Mouse (Mus musculus) lung, postnatal 14 days (tissue): ENCODE results near the gene Gm45213.

Experiments
- DNase-seq: peaks from one replicate; pipeline ENCODE4 v3.0.0; 2021

Gm45213 gene

GRCm38 (mm10) chr7:66053946-66054483, 10.6 kb downstream of the Gm45213 start:
- no peak for DNase-seq

DNA sequence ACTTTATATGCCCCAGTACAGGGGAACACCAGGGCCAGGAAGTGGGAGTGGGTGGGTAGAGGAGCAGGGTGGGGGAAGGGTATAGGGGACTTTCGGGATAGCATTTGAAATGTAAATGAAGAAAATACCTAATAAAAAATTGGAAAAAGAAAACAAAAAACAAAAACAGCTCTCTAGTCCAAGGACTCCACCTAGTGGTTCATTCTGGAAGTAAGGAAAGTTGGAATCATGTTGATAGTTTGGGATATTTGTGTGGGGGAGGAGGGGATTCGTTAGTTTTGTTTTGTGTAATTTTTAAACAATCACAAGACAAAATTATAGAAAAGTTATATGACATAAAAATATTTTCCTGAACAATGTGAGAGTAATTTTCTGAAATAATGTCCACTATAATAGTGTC, 12.0 kb downstream of the Gm45213 start:
- DNase-seq, result peak; percentile 13

DNA sequence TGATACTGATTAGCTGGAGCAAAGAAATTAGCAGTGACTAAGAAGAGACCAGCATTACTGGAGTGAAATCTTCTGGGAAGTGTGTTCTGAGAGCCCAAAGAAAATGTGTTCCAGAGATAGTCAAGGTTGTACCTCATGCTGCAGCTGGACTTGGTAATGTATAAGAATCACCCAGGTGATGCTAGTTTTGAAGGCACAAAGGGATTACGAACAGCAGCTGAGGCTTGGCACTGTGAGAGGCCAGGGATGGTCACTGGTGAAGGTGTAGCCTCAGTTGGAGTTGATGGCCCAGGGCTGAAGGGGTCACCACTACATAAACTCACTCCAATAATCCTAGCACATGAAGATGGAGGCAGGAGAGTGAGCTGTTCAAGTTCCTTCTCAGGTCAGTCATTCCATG, 15.3 kb downstream of the Gm45213 start, which contains the start of gene Snrpa1:
Snrpa1 (plus strand) TSS at position 301 of the 400 bp plus-strand sequence.
- no peak for DNase-seq

GRCm38 (mm10) chr7:66060066-66060956, 16.9 kb downstream of the Gm45213 start:
- peak; percentile 87 for DNase-seq

DNA sequence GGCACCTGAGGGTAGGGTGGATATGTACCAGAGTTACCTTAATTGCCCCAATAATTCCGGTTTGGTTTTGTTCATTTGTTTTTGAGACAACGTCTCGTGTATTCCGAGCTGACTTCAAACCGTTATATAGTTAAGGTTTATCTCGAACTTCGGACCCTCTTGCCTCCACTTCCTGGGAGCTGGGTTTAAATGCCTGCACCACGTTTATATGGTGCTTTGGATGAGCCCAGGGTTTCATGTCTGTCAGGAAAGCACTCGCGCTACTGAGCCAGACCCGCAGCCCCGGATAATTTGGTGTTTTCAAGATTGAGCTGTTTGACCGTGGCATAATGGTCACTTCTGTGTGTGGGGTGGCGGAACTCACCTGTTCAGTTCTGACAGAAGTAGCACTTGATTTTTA, 17.7 kb downstream of the Gm45213 start:
- no peak for DNase-seq

DNA sequence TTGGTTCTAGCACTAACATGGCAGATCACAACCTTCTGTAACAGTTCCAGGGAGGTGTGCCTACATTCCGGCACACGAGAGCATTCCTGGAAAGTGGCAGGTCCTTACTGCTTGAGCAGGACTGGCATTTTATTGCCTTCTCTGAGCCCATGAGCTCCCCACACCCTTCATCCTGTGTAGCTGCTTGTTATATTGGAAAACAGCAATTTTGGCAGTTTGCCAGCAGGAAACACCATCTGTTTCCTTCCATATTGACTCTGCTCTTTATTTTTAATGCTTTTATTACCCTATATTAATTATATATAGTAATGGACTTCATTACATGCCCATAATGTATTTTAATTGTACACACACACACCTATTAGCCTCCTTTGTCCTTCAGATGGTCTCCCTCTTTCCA, 33.0 kb downstream of the Gm45213 start:
- DNase-seq, result no peak

DNA sequence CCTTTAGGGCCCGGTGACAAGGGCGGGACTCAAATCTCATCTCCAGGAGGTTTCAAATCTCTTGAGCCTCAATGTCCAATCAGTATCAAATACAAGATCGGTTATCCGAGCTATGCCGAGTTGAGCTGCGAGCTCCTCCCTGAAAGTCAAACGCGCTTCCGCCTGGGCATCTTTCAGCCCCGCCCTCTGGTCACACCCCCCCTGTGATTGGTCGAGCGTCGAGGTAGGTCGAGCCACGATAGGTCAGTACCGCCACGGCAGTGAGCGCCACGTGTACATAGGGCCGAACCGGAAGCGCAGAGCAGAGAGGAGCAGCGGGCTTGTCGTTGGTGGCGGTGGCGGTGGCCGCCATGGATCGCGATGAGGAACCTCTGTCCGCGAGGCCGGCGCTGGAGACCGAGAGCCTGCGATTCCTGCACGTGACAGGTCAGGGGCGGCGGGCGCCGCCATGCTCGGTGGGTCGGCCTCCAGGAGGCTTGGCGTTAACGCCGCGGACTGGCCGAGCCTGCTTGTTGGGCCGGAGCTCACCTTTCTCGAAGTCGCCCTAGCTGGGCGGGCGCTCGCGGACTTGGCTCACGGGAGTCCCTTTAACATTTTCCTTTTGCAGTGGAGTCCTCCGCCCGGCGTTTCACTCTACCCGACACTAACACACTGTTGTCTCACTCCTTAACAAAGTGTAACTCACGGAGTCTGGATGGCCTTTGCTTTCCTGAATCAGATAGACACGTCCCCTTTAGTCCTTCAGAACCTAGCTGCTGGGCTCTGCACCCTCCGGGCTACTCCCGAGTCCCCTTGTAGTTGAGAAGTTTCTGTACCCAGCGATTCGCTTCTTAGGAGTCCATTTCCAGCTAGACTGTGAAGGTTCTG, 36.2 kb downstream of the Gm45213 start, which contains the start of gene Selenos:
Selenos (plus strand) TSS at position 286 of the 867 bp plus-strand sequence.
- DNase-seq, result peak; percentile 95

DNA sequence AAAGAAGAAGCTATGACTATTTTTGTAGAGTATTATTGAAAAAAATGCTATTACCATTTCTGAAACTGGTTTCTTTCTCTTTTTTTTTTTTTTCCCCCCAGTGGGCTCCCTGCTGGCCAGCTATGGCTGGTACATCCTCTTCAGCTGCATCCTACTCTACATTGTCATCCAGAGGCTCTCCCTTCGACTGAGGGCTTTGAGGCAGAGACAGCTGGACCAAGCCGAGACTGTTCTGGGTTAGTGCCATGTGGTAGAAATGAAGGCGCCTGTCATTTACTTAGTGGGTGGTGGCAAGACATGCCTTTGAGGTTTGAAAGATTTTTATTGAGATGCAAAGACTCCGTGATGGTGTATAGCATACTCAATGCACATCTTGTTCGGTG, 36.8 kb downstream of the Gm45213 start:
- DNase-seq, result no peak

GRCm38 (mm10) chr7:66083757-66084156, 40.4 kb downstream of the Gm45213 start:
- DNase-seq, result no peak

GRCm38 (mm10) chr7:66084546-66084945, 41.1 kb downstream of the Gm45213 start:
- no peak for DNase-seq

DNA sequence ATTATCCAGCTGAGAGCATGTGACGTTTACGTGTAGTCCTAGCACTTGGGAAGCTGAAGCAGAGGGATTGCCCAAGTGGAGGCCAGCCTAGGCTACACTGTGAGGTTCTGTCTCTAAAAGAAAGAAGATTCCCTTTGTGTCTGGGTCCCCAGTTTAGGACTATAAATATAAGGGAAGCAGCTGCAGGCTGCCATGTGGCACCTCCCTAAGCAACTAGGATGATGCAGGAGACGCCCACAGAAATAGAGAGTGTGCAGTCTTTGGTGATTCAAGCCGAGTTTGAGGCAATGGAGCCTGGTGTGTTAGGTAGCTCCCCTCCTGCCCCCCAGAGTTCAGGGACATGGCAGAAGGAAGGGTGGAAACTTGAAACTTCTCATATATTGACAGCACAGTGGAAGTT, 44.2 kb downstream of the Gm45213 start:
- DNase-seq, result no peak

- DNase-seq, result no peak
Measured at GRCm38 (mm10) chr7:66088077-66088476, 44.7 kb downstream of the Gm45213 start.

GRCm38 (mm10) chr7:66090676-66091190, 47.3 kb downstream of the Gm45213 start:
- DNase-seq, result no peak

DNA sequence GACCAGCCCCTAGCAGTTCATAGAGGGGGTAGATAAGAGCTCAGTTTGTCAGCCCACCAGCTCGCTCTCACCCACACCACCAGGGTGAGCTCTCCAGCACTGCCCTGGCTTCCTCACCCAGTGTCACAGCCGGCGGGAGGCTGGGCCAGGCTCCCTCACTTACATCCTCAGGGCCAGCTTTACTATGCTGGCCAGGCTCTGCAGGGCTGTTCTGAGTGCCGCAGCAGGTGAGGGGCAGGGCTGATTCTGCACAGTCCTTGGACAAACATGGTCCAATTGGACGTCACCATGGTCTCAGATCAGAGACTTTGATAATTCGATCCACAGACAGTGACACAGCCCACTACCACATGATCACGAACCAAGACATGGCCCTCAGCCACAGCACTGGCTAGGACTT, 48.2 kb downstream of the Gm45213 start:
- no peak for DNase-seq

- DNase-seq, result no peak
Measured at GRCm38 (mm10) chr7:66092656-66093055, 49.3 kb downstream of the Gm45213 start.

GRCm38 (mm10) chr7:66094141-66094540, 50.7 kb downstream of the Gm45213 start:
- DNase-seq, result no peak

DNA sequence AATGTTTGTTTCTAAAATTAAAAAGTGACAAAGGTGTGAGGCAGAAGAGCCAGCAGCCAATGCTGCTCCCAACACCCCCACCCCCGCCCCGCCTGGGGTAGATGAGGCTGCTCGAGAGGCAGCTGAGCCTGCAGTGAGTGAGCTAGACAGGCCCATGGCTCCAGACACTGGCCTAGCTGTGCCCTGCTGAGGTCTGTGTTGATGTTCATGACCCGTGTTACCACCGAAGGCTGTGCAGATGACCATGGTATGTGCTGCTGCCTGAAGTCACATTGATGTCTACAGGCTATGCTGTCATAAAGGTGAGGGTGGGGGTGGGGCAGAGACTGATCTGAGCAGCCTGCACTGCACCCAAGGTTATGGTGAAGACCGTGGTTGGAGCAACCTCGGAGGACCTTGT, 55.4 kb downstream of the Gm45213 start:
- no peak for DNase-seq

- peak; percentile 49 for DNase-seq
Measured at GRCm38 (mm10) chr7:66101866-66102265, 58.5 kb downstream of the Gm45213 start.

DNA sequence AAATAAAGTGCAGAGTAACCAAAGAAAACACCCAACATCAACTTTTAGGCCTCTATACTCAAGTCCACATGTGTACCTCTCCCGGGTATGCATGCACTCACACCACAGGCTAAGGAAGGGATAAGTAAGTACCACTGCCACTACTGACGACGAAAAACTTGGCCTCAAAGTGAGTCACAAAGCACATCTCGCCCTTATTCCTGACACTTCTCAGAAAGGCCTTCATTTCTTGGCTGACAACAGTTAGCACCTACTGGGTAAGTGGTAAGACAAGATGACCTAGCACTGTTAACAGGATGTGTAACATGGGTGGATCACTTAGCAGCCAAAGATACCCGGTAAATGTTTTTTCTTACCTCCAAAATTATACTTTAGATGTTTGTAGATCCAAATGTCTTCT, 61.1 kb downstream of the Gm45213 start:
- no peak for DNase-seq

- DNase-seq, result no peak
Measured at GRCm38 (mm10) chr7:66105771-66106170, 62.4 kb downstream of the Gm45213 start.

GRCm38 (mm10) chr7:66106581-66107056, 63.2 kb downstream of the Gm45213 start:
- DNase-seq, result peak; percentile 51

DNA sequence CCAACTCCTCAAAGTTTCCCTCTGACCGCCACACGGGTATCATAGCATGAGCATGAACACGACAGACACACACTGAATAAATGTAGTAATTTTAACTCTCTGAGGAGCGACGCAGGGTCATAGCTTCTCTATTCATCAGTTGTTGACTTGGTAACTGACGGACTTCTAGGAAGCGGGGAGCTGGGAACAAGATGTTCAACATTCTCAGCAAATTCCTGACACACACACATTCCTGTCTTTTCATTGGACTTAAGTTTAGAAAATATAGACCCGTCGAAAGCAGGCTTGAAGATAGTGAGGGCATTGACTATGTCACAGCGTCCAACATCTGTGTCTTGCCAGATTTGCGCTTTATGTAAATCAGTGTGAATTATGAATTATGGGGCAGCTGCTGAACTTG, 63.8 kb downstream of the Gm45213 start:
- DNase-seq, result no peak

DNA sequence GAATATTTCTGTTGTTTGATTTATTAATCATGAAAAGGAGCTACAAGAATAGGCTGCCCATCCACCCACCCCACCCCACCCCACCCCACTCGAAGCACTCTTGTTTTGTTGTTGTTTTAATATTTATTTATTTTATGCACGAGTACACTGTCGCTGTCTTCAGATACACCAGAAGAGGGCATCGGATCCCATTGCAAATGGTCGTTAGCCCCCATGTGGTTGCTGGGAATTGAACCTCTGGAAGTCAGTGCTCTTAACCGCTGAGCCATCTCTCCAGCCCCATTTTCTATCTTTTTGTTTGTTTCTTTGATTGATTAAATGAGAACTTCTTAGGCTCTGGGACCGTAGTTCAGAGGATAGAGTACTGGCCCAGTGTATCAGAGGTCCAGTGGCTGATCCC, 64.5 kb downstream of the Gm45213 start:
- DNase-seq, result no peak
